Mouse (Mus musculus): ENCODE measurements around the gene Ddc. TPM values are rescaled to one million over a fixed set of nuclear protein-coding genes. Genes with fewer than 3 reads are reported as not detected.
A peak's percentile ranks its signal among the peaks of the same experiment; 100 is the strongest.

The Ddc gene
- total and polyA plus RNA-seq, 3 experiments = 0.17 to 0.33 TPM; not detected in 1

GRCm38 (mm10) chr11:11944082-11944349, 46.1 kb upstream of the Ddc start (continued):
- TF ChIP-seq KAT2A (IDR thresholded peaks at IDR 0.05; ENCODE audit: insufficient replicate concordance, low read length) = no peak
- no peak; the same call in 1 of the 2 replicates for TF ChIP-seq CHD2 (IDR thresholded peaks at IDR 0.05; ENCODE audit: low read length)
- no peak for TF ChIP-seq POLR2AphosphoS2 (IDR thresholded peaks at IDR 0.05; ENCODE audit: low read depth, low read length)
- TF ChIP-seq NRF1 (IDR thresholded peaks at IDR 0.05; ENCODE audit: low read depth, low read length) = no peak
- TF ChIP-seq ZKSCAN1 (IDR thresholded peaks at IDR 0.05; ENCODE audit: borderline replicate concordance, low read depth, low read length) = 0 out of 2 replicates have a peak, but pooled peaks have one; percentile 11
- 0 out of 2 replicates have a peak, but pooled peaks have one; percentile 56 for TF ChIP-seq MAZ (IDR thresholded peaks at IDR 0.05; ENCODE audit: low read depth, low read length)
- no peak for TF ChIP-seq NELFE (IDR thresholded peaks at IDR 0.05; ENCODE audit: low read depth, low read length)
- peak; percentile 38; the same call in 1 of the 2 replicates for TF ChIP-seq SIN3A (IDR thresholded peaks at IDR 0.05; ENCODE audit: low read length)
- no peak; the same call in 1 of the 2 replicates for TF ChIP-seq MAFK (IDR thresholded peaks at IDR 0.05; ENCODE audit: insufficient replicate concordance, low read length)
- TF ChIP-seq USF1 (IDR thresholded peaks at IDR 0.05; ENCODE audit: low read depth, low read length) = no peak
- TF ChIP-seq ETS1 (conservative IDR thresholded peaks at IDR 0.05; ENCODE audit: low read depth, low read length) = peak; percentile 32
- TF ChIP-seq RAD21 (IDR thresholded peaks at IDR 0.05; ENCODE audit: low read depth, low read length) = no peak
- TF ChIP-seq MXI1 (IDR thresholded peaks at IDR 0.05; ENCODE audit: low read depth, low read length) = peak; percentile 52; the same call in 1 of the 2 replicates
- no peak for TF ChIP-seq SMC3 (IDR thresholded peaks at IDR 0.05; ENCODE audit: low read depth, low read length)

GRCm38 (mm10) chr11:11943240-11944081, 45.5 kb upstream of the Ddc start:
- Histone ChIP-seq H3K27ac (ENCODE audit: insufficient read depth, low read depth) (peak overlapping the region; percentile 96), H3K4me2 (ENCODE audit: insufficient read depth, low read depth, poor library complexity, severe bottlenecking) (peak overlapping the region; percentile 56), H3K9ac (ENCODE audit: insufficient read depth, low read depth) (peak overlapping the region; percentile 60), H3K4me1 (ENCODE audit: control insufficient read depth in 1 of 2, insufficient read depth in 2 of 2) (peaks cover 45 to 96% of the 10 kb centered on the region in 2 experiments), H3K4me3 (replicated peaks in 1 of 3; ENCODE audit: low read depth in 2 of 3, low read length in 2 of 3, poor library complexity in 1 of 3) (peak overlapping the region in 2 of 3 experiments; percentile 36 to 52), H3K9me3 (replicated peaks; ENCODE audit: low read length) (no peaks in the 10 kb centered on the region), H3K36me3 (replicated peaks in 1 of 2; ENCODE audit: control insufficient read depth in 1 of 2, insufficient read depth in 1 of 2, low read length in 1 of 2) (peaks cover 15 to 68% of the 10 kb centered on the region in 2 experiments), H3K79me2 (replicated peaks; ENCODE audit: control insufficient read depth, extremely low read depth, insufficient read depth, poor library complexity, severe bottlenecking) (peaks cover 3% of the 10 kb centered on the region), H3K27me3 (replicated peaks) (no peaks in the 10 kb centered on the region)
- in situ Hi-C loops (cut with MboI; ENCODE audit: low pct_ligation_motif_present, low pct_unique_long_range_greater_than_20kb, low sequenced_read_pairs) = loop anchor here (10.0 kb wide), 1 partner anchor 399 kb away; no protein-coding TSS in a partner anchor
- DNase-seq (ENCODE audit: extremely low read depth) = no peak
- dilution Hi-C loops (cut with MboI; ENCODE audit: extremely low pct_ligation_motif_present, extremely low pct_unique_long_range_greater_than_20kb, low sequenced_read_pairs) = no loop called here
- TF ChIP-seq BHLHE40 (IDR thresholded peaks at IDR 0.05; ENCODE audit: low read depth, low read length) (peak; percentile 27), IRF4 (IDR thresholded peaks at IDR 0.05; ENCODE audit: low read depth, low read length) (peak; percentile 47; the same call in 1 of the 2 replicates), MAZ (IDR thresholded peaks at IDR 0.05; ENCODE audit: low read depth, low read length) (0 out of 2 replicates have a peak, but pooled peaks have one; percentile 23), RAD21 (IDR thresholded peaks at IDR 0.05; ENCODE audit: low read depth, low read length) (no peak), USF2 (conservative IDR thresholded peaks at IDR 0.05; ENCODE audit: low read depth, low read length) (no peak), SIN3A (IDR thresholded peaks at IDR 0.05; ENCODE audit: low read length) (peak; percentile 76; the same call in 1 of the 2 replicates), UBTF (IDR thresholded peaks at IDR 0.05; ENCODE audit: low read depth, low read length) (no peak), CHD1 (IDR thresholded peaks at IDR 0.05; ENCODE audit: low read depth, low read length) (peak; percentile 98), ZC3H11A (IDR thresholded peaks at IDR 0.05; ENCODE audit: low read depth, low read length) (no peak), TCF12 (IDR thresholded peaks at IDR 0.05; ENCODE audit: low read depth, low read length) (peak; percentile 39; the same call in 1 of the 2 replicates), HCFC1 (IDR thresholded peaks at IDR 0.05; ENCODE audit: low read depth, low read length) (0 out of 2 replicates have a peak, but pooled peaks have one; percentile 21), POLR2AphosphoS2 (IDR thresholded peaks at IDR 0.05; ENCODE audit: low read depth, low read length) (no peak), NELFE (IDR thresholded peaks at IDR 0.05; ENCODE audit: low read depth, low read length) (no peak), POLR2A (IDR thresholded peaks at IDR 0.05; ENCODE audit: low read depth, low read length) (peak; percentile 21; the same call in 1 of the 2 replicates), USF1 (IDR thresholded peaks at IDR 0.05; ENCODE audit: low read depth, low read length) (no peak), ZKSCAN1 (IDR thresholded peaks at IDR 0.05; ENCODE audit: borderline replicate concordance, low read depth, low read length) (no peak), EP300 (IDR thresholded peaks at IDR 0.05; ENCODE audit: low read length) (peak; percentile 25; the same call in 1 of the 2 replicates), RCOR1 (conservative IDR thresholded peaks at IDR 0.05; ENCODE audit: low read depth, low read length) (no peak), JUN (IDR thresholded peaks at IDR 0.05; ENCODE audit: insufficient read depth, low read depth, low read length) (no peak), PAX5 (IDR thresholded peaks at IDR 0.05; ENCODE audit: low read length) (no peak), JUND (conservative IDR thresholded peaks at IDR 0.05; ENCODE audit: low read depth, low read length) (no peak), MAFK (IDR thresholded peaks at IDR 0.05; ENCODE audit: insufficient replicate concordance, low read length) (no peak), TBP (conservative IDR thresholded peaks at IDR 0.05; ENCODE audit: low read depth, low read length) (peak; percentile 65; the same call in 1 of the 2 replicates), ELF1 (IDR thresholded peaks at IDR 0.05; ENCODE audit: low read depth, low read length) (no peak), CHD2 (IDR thresholded peaks at IDR 0.05; ENCODE audit: low read length) (peak; percentile 49; the same call in 1 of the 2 replicates), MXI1 (IDR thresholded peaks at IDR 0.05; ENCODE audit: low read depth, low read length) (peak; percentile 76), KAT2A (IDR thresholded peaks at IDR 0.05; ENCODE audit: insufficient replicate concordance, low read length) (0 out of 2 replicates have a peak, but pooled peaks have one; percentile 27), MAX (IDR thresholded peaks at IDR 0.05; ENCODE audit: low read length) (peak; percentile 43; the same call in 1 of the 2 replicates), ZMIZ1 (IDR thresholded peaks at IDR 0.05; ENCODE audit: low read depth, low read length) (peak; percentile 65; the same call in 1 of the 2 replicates)

All from CH12.LX (cell line).